ENCODE assay signal across 1 mouse cellular context in the genomic region with DNA sequence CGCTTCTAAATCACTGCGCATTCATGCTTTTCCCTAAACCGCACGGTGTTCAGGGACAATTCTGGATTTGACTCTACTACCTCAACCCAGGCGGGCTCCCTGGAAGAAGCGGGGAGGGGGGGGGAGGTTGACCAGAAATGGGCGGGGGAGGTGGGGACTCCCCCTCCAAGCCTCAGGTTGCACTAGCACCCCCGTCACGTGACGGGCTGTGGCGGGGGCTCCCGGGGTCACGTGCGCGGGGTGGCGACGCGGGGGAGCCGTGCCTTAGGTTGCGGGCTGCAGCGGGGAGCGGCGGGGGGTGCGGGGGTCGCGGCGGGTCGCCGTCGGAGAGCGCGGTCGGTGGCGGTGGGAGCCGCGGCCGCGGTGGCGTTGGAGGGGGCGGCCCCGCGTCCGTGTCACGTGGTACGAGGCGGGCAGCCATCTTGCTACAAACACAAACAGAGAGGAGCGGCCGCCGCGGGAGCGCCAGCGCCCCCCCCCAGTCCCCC.
TF ChIP-seq lines count a peak whose summit lies in the region.

No protein-coding gene starts in this region.

TF ChIP-seq in CH12.LX, 34 proteins besides CTCF, POLR2A, EP300 and RAD21:
- TF ChIP-seq ZC3H11A (IDR thresholded peaks at IDR 0.05; ENCODE audit: low read depth, low read length) (no peak), BHLHE40 (IDR thresholded peaks at IDR 0.05; ENCODE audit: low read depth, low read length) (peak; percentile 97), MAFK (IDR thresholded peaks at IDR 0.05; ENCODE audit: insufficient replicate concordance, low read length) (no peak), SIN3A (IDR thresholded peaks at IDR 0.05; ENCODE audit: low read length) (no peak), POLR2AphosphoS2 (IDR thresholded peaks at IDR 0.05; ENCODE audit: low read depth, low read length) (no peak), MAZ (IDR thresholded peaks at IDR 0.05; ENCODE audit: low read depth, low read length) (peak; percentile 95), ZNF384 (IDR thresholded peaks at IDR 0.05; ENCODE audit: low read depth, low read length) (no peak), CHD2 (IDR thresholded peaks at IDR 0.05; ENCODE audit: low read length) (peak; percentile 18; the same call in 1 of the 2 replicates), IRF4 (IDR thresholded peaks at IDR 0.05; ENCODE audit: low read depth, low read length) (peak; percentile 33; the same call in 1 of the 2 replicates), USF2 (conservative IDR thresholded peaks at IDR 0.05; ENCODE audit: low read depth, low read length) (peak; percentile 66; the same call in 1 of the 2 replicates), MAX (IDR thresholded peaks at IDR 0.05; ENCODE audit: low read length) (peak; percentile 51; the same call in 1 of the 2 replicates), E2F4 (IDR thresholded peaks at IDR 0.05; ENCODE audit: insufficient replicate concordance, low read depth, low read length) (no peak), NRF1 (IDR thresholded peaks at IDR 0.05; ENCODE audit: low read depth, low read length) (no peak; the same call in 1 of the 2 replicates), NELFE (IDR thresholded peaks at IDR 0.05; ENCODE audit: low read depth, low read length) (no peak), JUN (IDR thresholded peaks at IDR 0.05; ENCODE audit: insufficient read depth, low read depth, low read length) (no peak), TCF12 (IDR thresholded peaks at IDR 0.05; ENCODE audit: low read depth, low read length) (0 out of 2 replicates have a peak, but pooled peaks have one; percentile 15), KAT2A (IDR thresholded peaks at IDR 0.05; ENCODE audit: insufficient replicate concordance, low read length) (no peak), RCOR1 (conservative IDR thresholded peaks at IDR 0.05; ENCODE audit: low read depth, low read length) (no peak), MEF2A (IDR thresholded peaks at IDR 0.05; ENCODE audit: borderline replicate concordance, low read depth, low read length) (no peak), USF1 (IDR thresholded peaks at IDR 0.05; ENCODE audit: low read depth, low read length) (peak; percentile 87), ZKSCAN1 (IDR thresholded peaks at IDR 0.05; ENCODE audit: borderline replicate concordance, low read depth, low read length) (peak; percentile 54; the same call in 1 of the 2 replicates), CHD1 (IDR thresholded peaks at IDR 0.05; ENCODE audit: low read depth, low read length) (no peak), MXI1 (IDR thresholded peaks at IDR 0.05; ENCODE audit: low read depth, low read length) (peak; percentile 44), ETS1 (conservative IDR thresholded peaks at IDR 0.05; ENCODE audit: low read depth, low read length) (no peak; the same call in 1 of the 2 replicates), UBTF (IDR thresholded peaks at IDR 0.05; ENCODE audit: low read depth, low read length) (no peak)
